Mouse (Mus musculus) hematopoietic stem cell, adult 5-6 weeks (primary cell): ENCODE results near the gene Gm13289. TPM values are rescaled to one million over a fixed set of nuclear protein-coding genes. Genes with fewer than 3 reads are reported as not detected.
"Not testable (repeated sequence)": the region's sequence is repeated elsewhere in the genome, so short reads cannot be mapped to it uniquely, and the experiment has no call there.

Experiments used
- ATAC-seq, 2 experiments: fragments of 125-278 bp in 1 of 2; replicated peaks in 1 of 2; 2 replicates each; pipeline ENCODE4 v1.8.0; 2016 to 2017; ENCODE audit warnings: inconsistent platforms in 2 of 2, mild to moderate bottlenecking in 2 of 2, moderate number of reproducible peaks in 2 of 2, low read depth in 1 of 2, moderate TSS enrichment in 1 of 2; ENCODE audit not compliant: low FRiP score in 2 of 2, poor library complexity in 2 of 2, severe bottlenecking in 2 of 2, insufficient read depth in 1 of 2, low TSS enrichment in 1 of 2
- total RNA-seq: library from RNA; stranded (forward); fragments of 172-1452, 232-1000 nt; gene quantifications from 2 replicates; pipeline ENCODE4 v1.2.3, GENCODE M21; 2017

Gene Gm13289
- total RNA-seq, 1 experiment from 2014 or later: not detected

GRCm38 (mm10) chr4:88773534-88773933 is 3.2 kb upstream of the Gm13289 start, which contains the start of gene Gm13290:
Gm13290 (plus strand) TSS chr4:88773834.
- not testable (repeated sequence) for ATAC-seq

GRCm38 (mm10) chr4:88779550-88779949 is 2.8 kb downstream of the Gm13289 start, which contains the start of gene Gm13272:
Gm13272 (plus strand) TSS chr4:88779850.
- not testable (repeated sequence) for ATAC-seq

GRCm38 (mm10) chr4:88780320-88780719 is 3.6 kb downstream of the Gm13289 start:
- not testable (repeated sequence) for ATAC-seq

- not testable (repeated sequence) for ATAC-seq
Observed at GRCm38 (mm10) chr4:88781831-88782230, 5.1 kb downstream of the Gm13289 start, which contains the start of gene Ifnz. Ifnz (plus strand) TSS chr4:88782131.

GRCm38 (mm10) chr4:88782335-88782734 is 5.6 kb downstream of the Gm13289 start:
- not testable (repeated sequence) for ATAC-seq

- ATAC-seq: not testable (repeated sequence)
Observed at GRCm38 (mm10) chr4:88785409-88785808, 8.7 kb downstream of the Gm13289 start, which contains the start of gene Gm13276. Gm13276 (plus strand) TSS chr4:88785709.

GRCm38 (mm10) chr4:88788402-88788801 is 11.7 kb downstream of the Gm13289 start, which contains the start of gene Gm13277:
Gm13277 (plus strand) TSS chr4:88788632.
- ATAC-seq: not testable (repeated sequence)

GRCm38 (mm10) chr4:88791250-88791649 is 14.5 kb downstream of the Gm13289 start, which contains the start of gene Gm13278:
Gm13278 (plus strand) TSS chr4:88791550.
- ATAC-seq: not testable (repeated sequence)

- ATAC-seq: not testable (repeated sequence)
Observed at GRCm38 (mm10) chr4:88793936-88794675, 17.4 kb downstream of the Gm13289 start, which contains the start of gene Gm13275. Gm13275 (plus strand) TSS chr4:88794487.

GRCm38 (mm10) chr4:88797097-88797496 is 20.4 kb downstream of the Gm13289 start, which contains the start of gene Gm13279:
Gm13279 (plus strand) TSS chr4:88797397.
- ATAC-seq: not testable (repeated sequence)

- ATAC-seq: not testable (repeated sequence)
Observed at GRCm38 (mm10) chr4:88799365-88799764, 22.6 kb downstream of the Gm13289 start, which contains the start of gene Gm13285. Gm13285 (plus strand) TSS chr4:88799665.

- ATAC-seq: not testable (repeated sequence)
Observed at GRCm38 (mm10) chr4:88802954-88803353, 26.2 kb downstream of the Gm13289 start, which contains the start of gene Gm13287. Gm13287 (plus strand) TSS chr4:88803254.

- ATAC-seq: not testable (repeated sequence)
Observed at GRCm38 (mm10) chr4:88805231-88805630, 28.5 kb downstream of the Gm13289 start, which contains the start of gene Gm13288. Gm13288 (plus strand) TSS chr4:88805531.

GRCm38 (mm10) chr4:88805761-88806160 is 29.0 kb downstream of the Gm13289 start:
- ATAC-seq: not testable (repeated sequence)

GRCm38 (mm10) chr4:88815928-88816327 is 39.2 kb downstream of the Gm13289 start, which contains the start of gene Ifna7:
Ifna7 (plus strand) TSS chr4:88816228.
- no peak for ATAC-seq

- no peak for ATAC-seq
Observed at GRCm38 (mm10) chr4:88819659-88820058, 42.9 kb downstream of the Gm13289 start, which contains the start of gene Ifna11. Ifna11 (plus strand) TSS chr4:88819959.

- peak in 1 of 2 experiments; percentile 62; a peak in 1 of 4 replicates for ATAC-seq
Observed at GRCm38 (mm10) chr4:88822995-88823394, 46.3 kb downstream of the Gm13289 start.
